Mouse (Mus musculus) cerebellum, adult 2 months (tissue): Measurements from ENCODE around the gene Ankrd9.

Experiments used
- CTCF ChIP-seq: fragments of 200-500 bp; IDR thresholded peaks from 2 replicates; pipeline ENCODE4 v1.5.1; 2011; ENCODE audit warnings: low read depth, mild to moderate bottlenecking, control low read depth, low read length, moderate library complexity, borderline replicate concordance; ENCODE audit not compliant: insufficient read depth
- POLR2A ChIP-seq: fragments of 200-500 bp; IDR thresholded peaks from 2 replicates; pipeline ENCODE4 v1.6.1; 2011; ENCODE audit warnings: low read length, control low read depth, borderline replicate concordance; ENCODE audit not compliant: insufficient read depth

GRCm38 (mm10) chr12:110985141-110985540 lies 6.3 kb upstream of the Ankrd9 start:
- TF ChIP-seq POLR2A (no peak), CTCF (no peak)
